ENCODE assay signal across 23 mouse cellular contexts in genomic region chr19:61264933-61265332, GRCm38 (mm10). TPM values are rescaled to one million over a fixed set of nuclear protein-coding genes. Genes with fewer than 3 reads are reported as not detected.
"Had no signal": no experiment of that assay in that cellular context is flagged by ENCODE, and none has a peak within 500 bp of the region (broad histone marks: within the 10 kb centered on the region; RNA-seq: fewer than 3 reads in every experiment).

No protein-coding gene starts in this region.

- H3K4me2 ChIP-seq: liver, embryonic 13.5 days; midbrain, embryonic 12.5 days; midbrain, embryonic 15.5 days; neural tube, embryonic 13.5 days had no signal

- H3K4me1 ChIP-seq: midbrain, embryonic 12.5 days; midbrain, embryonic 15.5 days; neural tube, embryonic 13.5 days had no signal

- H3K27me3 ChIP-seq: liver, embryonic 13.5 days; midbrain, embryonic 12.5 days; midbrain, embryonic 15.5 days; neural tube, embryonic 13.5 days had no signal

- H3K27ac ChIP-seq: kidney, postnatal 0 days; layer of hippocampus, adult 2 months; liver, embryonic 13.5 days; midbrain, embryonic 12.5 days; neural tube, embryonic 13.5 days; stomach, postnatal 0 days had no signal

- H3K36me3 ChIP-seq: liver, embryonic 13.5 days; midbrain, embryonic 12.5 days; midbrain, embryonic 15.5 days; neural tube, embryonic 13.5 days had no signal

- H3K4me3 ChIP-seq: layer of hippocampus, adult 2 months; midbrain, embryonic 12.5 days; midbrain, embryonic 15.5 days; neural tube, embryonic 13.5 days had no signal

- H3K9ac ChIP-seq: liver, embryonic 13.5 days; midbrain, embryonic 12.5 days; midbrain, embryonic 15.5 days; neural tube, embryonic 13.5 days had no signal

- H3K9me3 ChIP-seq: liver, embryonic 13.5 days; midbrain, embryonic 12.5 days; midbrain, embryonic 15.5 days; neural tube, embryonic 13.5 days had no signal

RNA-seq across cellular contexts. Expression of gene Gm21060, which starts 31.9 kb away (rescaled TPM):
- total RNA-seq: layer of hippocampus, adult 2 months; layer of hippocampus, postnatal 10 days; left cerebral cortex, adult 8-10 months; left cerebral cortex, postnatal 25 days; liver, adult 2 months; megakaryocyte progenitor cell, adult 5-6 weeks had no signal
- polyA plus RNA-seq: kidney, adult 2 months; kidney, embryonic 14.5 days; kidney, postnatal 0 days; large intestine, adult 2 months; limb, embryonic 11.5 days; limb, embryonic 14.5 days; liver, adult 2 months; liver, embryonic 13.5 days; liver, embryonic 16.5 days; lung, adult 2 months; midbrain, embryonic 12.5 days; midbrain, embryonic 15.5 days; neural tube, embryonic 13.5 days; small intestine, adult 2 months; spleen, adult 2 months; stomach, embryonic 14.5 days; stomach, postnatal 0 days; thymus, adult 2 months had no signal
